Mouse (Mus musculus): ENCODE data around the gene Prkca. TPM values are rescaled to one million over a fixed set of nuclear protein-coding genes. Genes with fewer than 3 reads are reported as not detected.

The Prkca gene
- polyA plus RNA-seq, 1 experiment from 2014 or later: 6.5 TPM

GRCm38 (mm10) chr11:108344759-108345158, 1.0 kb upstream of the Prkca start:
- ATAC-seq: no peak
- peak overlapping the region; percentile 95 for H3K4me2 ChIP-seq (ENCODE audit: low read length)
- no peaks in the 10 kb centered on the region for H3K36me3 ChIP-seq (ENCODE audit: control insufficient read depth, insufficient read depth, low read length)
- peak overlapping the region; percentile 96 for H3K9ac ChIP-seq (ENCODE audit: low read depth, low read length)
- no peak overlapping the region for H3K27ac ChIP-seq (ENCODE audit: low read length)
- H3K4me1 ChIP-seq (ENCODE audit: control insufficient read depth, insufficient read depth, low read length): peaks cover 26% of the 10 kb centered on the region
- no peaks in the 10 kb centered on the region for H3K27me3 ChIP-seq (ENCODE audit: control insufficient read depth, insufficient read depth, low read depth, low read length)
- peak overlapping the region; percentile 79 for H3K4me3 ChIP-seq (ENCODE audit: low read depth, low read length)
- H3K9me3 ChIP-seq (replicated peaks; ENCODE audit: control insufficient read depth, low read length, poor library complexity, severe bottlenecking): no peaks in the 10 kb centered on the region
- 45% methylated on average over 8 of the region's 8 CpGs for WGBS

GRCm38 (mm10) chr11:108342781-108343768, 653 bp downstream of the Prkca start, which contains the start of gene Apoh:
Apoh (plus strand) TSS chr11:108343354.
- H3K4me3 ChIP-seq (ENCODE audit: low read depth, low read length): peak within 1 kb of the TSS; percentile 79
- WGBS: under 1% methylated on average over 69 of the region's 75 CpGs
- peak within 1 kb of the TSS; percentile 92 for H3K27ac ChIP-seq (ENCODE audit: low read length)
- peak within 1 kb of the TSS; percentile 96 for H3K9ac ChIP-seq (ENCODE audit: low read depth, low read length)
- peak; percentile 74 for ATAC-seq
- no peaks in the 10 kb centered on the region for H3K36me3 ChIP-seq (ENCODE audit: control insufficient read depth, insufficient read depth, low read length)
- no peaks in the 10 kb centered on the region for H3K9me3 ChIP-seq (replicated peaks; ENCODE audit: control insufficient read depth, low read length, poor library complexity, severe bottlenecking)
- peaks cover 22% of the 10 kb centered on the region for H3K4me1 ChIP-seq (ENCODE audit: control insufficient read depth, insufficient read depth, low read length)
- no peaks in the 10 kb centered on the region for H3K27me3 ChIP-seq (ENCODE audit: control insufficient read depth, insufficient read depth, low read depth, low read length)
- peak within 1 kb of the TSS; percentile 95 for H3K4me2 ChIP-seq (ENCODE audit: low read length)

GRCm38 (mm10) chr11:108341783-108342182, 1.9 kb downstream of the Prkca start:
- peak overlapping the region; percentile 79 for H3K4me3 ChIP-seq (ENCODE audit: low read depth, low read length)
- H3K36me3 ChIP-seq (ENCODE audit: control insufficient read depth, insufficient read depth, low read length): no peaks in the 10 kb centered on the region
- no peaks in the 10 kb centered on the region for H3K27me3 ChIP-seq (ENCODE audit: control insufficient read depth, insufficient read depth, low read depth, low read length)
- H3K4me2 ChIP-seq (ENCODE audit: low read length): peak overlapping the region; percentile 95
- peaks cover 22% of the 10 kb centered on the region for H3K4me1 ChIP-seq (ENCODE audit: control insufficient read depth, insufficient read depth, low read length)
- no peaks in the 10 kb centered on the region for H3K9me3 ChIP-seq (replicated peaks; ENCODE audit: control insufficient read depth, low read length, poor library complexity, severe bottlenecking)
- H3K9ac ChIP-seq (ENCODE audit: low read depth, low read length): peak overlapping the region; percentile 96
- WGBS: 45% methylated on average over 8 of the region's 8 CpGs
- H3K27ac ChIP-seq (ENCODE audit: low read length): no peak overlapping the region
- ATAC-seq: no peak

- no peak overlapping the region for H3K9ac ChIP-seq (ENCODE audit: low read depth, low read length)
- WGBS: 92% methylated on average over 4 of the region's 4 CpGs
- H3K27me3 ChIP-seq (ENCODE audit: control insufficient read depth, insufficient read depth, low read depth, low read length): no peaks in the 10 kb centered on the region
- H3K9me3 ChIP-seq (replicated peaks; ENCODE audit: control insufficient read depth, low read length, poor library complexity, severe bottlenecking): no peaks in the 10 kb centered on the region
- H3K4me3 ChIP-seq (ENCODE audit: low read depth, low read length): no peak overlapping the region
- H3K36me3 ChIP-seq (ENCODE audit: control insufficient read depth, insufficient read depth, low read length): no peaks in the 10 kb centered on the region
- H3K4me2 ChIP-seq (ENCODE audit: low read length): no peak overlapping the region
- H3K27ac ChIP-seq (ENCODE audit: low read length): no peak overlapping the region
- H3K4me1 ChIP-seq (ENCODE audit: control insufficient read depth, insufficient read depth, low read length): peaks cover 22% of the 10 kb centered on the region
- no peak for ATAC-seq
These were observed 3.4 kb downstream of the Prkca start for GRCm38 (mm10) chr11:108340293-108340692.

- no peaks in the 10 kb centered on the region for H3K9me3 ChIP-seq (replicated peaks; ENCODE audit: control insufficient read depth, low read length, poor library complexity, severe bottlenecking)
- H3K27me3 ChIP-seq (ENCODE audit: control insufficient read depth, insufficient read depth, low read depth, low read length): no peaks in the 10 kb centered on the region
- no peak overlapping the region for H3K4me3 ChIP-seq (ENCODE audit: low read depth, low read length)
- WGBS: 54% methylated on average over 5 of the region's 5 CpGs
- H3K36me3 ChIP-seq (ENCODE audit: control insufficient read depth, insufficient read depth, low read length): no peaks in the 10 kb centered on the region
- no peak overlapping the region for H3K4me2 ChIP-seq (ENCODE audit: low read length)
- H3K4me1 ChIP-seq (ENCODE audit: control insufficient read depth, insufficient read depth, low read length): peaks cover 8% of the 10 kb centered on the region
- no peak for ATAC-seq
- no peak overlapping the region for H3K27ac ChIP-seq (ENCODE audit: low read length)
- no peak overlapping the region for H3K9ac ChIP-seq (ENCODE audit: low read depth, low read length)
These were observed 7.3 kb downstream of the Prkca start for GRCm38 (mm10) chr11:108336445-108336844.

GRCm38 (mm10) chr11:108335536-108335935, 8.2 kb downstream of the Prkca start:
- Histone ChIP-seq H3K4me3 (ENCODE audit: low read depth, low read length) (no peak overlapping the region), H3K4me1 (ENCODE audit: control insufficient read depth, insufficient read depth, low read length) (peaks cover 5% of the 10 kb centered on the region), H3K4me2 (ENCODE audit: low read length) (no peak overlapping the region), H3K27ac (ENCODE audit: low read length) (no peak overlapping the region), H3K9me3 (replicated peaks; ENCODE audit: control insufficient read depth, low read length, poor library complexity, severe bottlenecking) (no peaks in the 10 kb centered on the region), H3K27me3 (ENCODE audit: control insufficient read depth, insufficient read depth, low read depth, low read length) (no peaks in the 10 kb centered on the region), H3K9ac (ENCODE audit: low read depth, low read length) (no peak overlapping the region), H3K36me3 (ENCODE audit: control insufficient read depth, insufficient read depth, low read length) (no peaks in the 10 kb centered on the region)
- no peak for ATAC-seq
- 92% methylated on average over 4 of the region's 4 CpGs for WGBS

GRCm38 (mm10) chr11:108334658-108335057, 9.1 kb downstream of the Prkca start:
- H3K27me3 ChIP-seq (ENCODE audit: control insufficient read depth, insufficient read depth, low read depth, low read length): no peaks in the 10 kb centered on the region
- H3K36me3 ChIP-seq (ENCODE audit: control insufficient read depth, insufficient read depth, low read length): no peaks in the 10 kb centered on the region
- no peak overlapping the region for H3K27ac ChIP-seq (ENCODE audit: low read length)
- H3K4me2 ChIP-seq (ENCODE audit: low read length): no peak overlapping the region
- H3K9ac ChIP-seq (ENCODE audit: low read depth, low read length): no peak overlapping the region
- no peak for ATAC-seq
- no peaks in the 10 kb centered on the region for H3K9me3 ChIP-seq (replicated peaks; ENCODE audit: control insufficient read depth, low read length, poor library complexity, severe bottlenecking)
- peaks cover 5% of the 10 kb centered on the region for H3K4me1 ChIP-seq (ENCODE audit: control insufficient read depth, insufficient read depth, low read length)
- H3K4me3 ChIP-seq (ENCODE audit: low read depth, low read length): no peak overlapping the region
- WGBS: 62% methylated on average over 3 of the region's 3 CpGs

- no peak for ATAC-seq
- Histone ChIP-seq H3K9me3 (replicated peaks; ENCODE audit: control insufficient read depth, low read length, poor library complexity, severe bottlenecking) (no peaks in the 10 kb centered on the region), H3K27me3 (ENCODE audit: control insufficient read depth, insufficient read depth, low read depth, low read length) (no peaks in the 10 kb centered on the region), H3K4me1 (ENCODE audit: control insufficient read depth, insufficient read depth, low read length) (peaks cover 5% of the 10 kb centered on the region), H3K4me3 (ENCODE audit: low read depth, low read length) (no peak overlapping the region), H3K9ac (ENCODE audit: low read depth, low read length) (no peak overlapping the region), H3K27ac (ENCODE audit: low read length) (no peak overlapping the region), H3K4me2 (ENCODE audit: low read length) (no peak overlapping the region), H3K36me3 (ENCODE audit: control insufficient read depth, insufficient read depth, low read length) (no peaks in the 10 kb centered on the region)
- WGBS: 52% methylated on average over 8 of the region's 8 CpGs
These were observed 9.9 kb downstream of the Prkca start for GRCm38 (mm10) chr11:108333583-108334379.

All from midbrain, embryonic 16.5 days (tissue).